Mouse (Mus musculus) right cerebral cortex, postnatal 4 days (tissue): ENCODE data around the gene Urgcp.
A peak's percentile ranks its signal among the peaks of the same experiment; 100 is the strongest.
"Not testable (repeated sequence)": the region's sequence is repeated elsewhere in the genome, so short reads cannot be mapped to it uniquely, and the experiment has no call there.

Experiments used
- DNase-seq: peaks from one replicate; pipeline ENCODE4 v3.0.0-alpha.2; 2022

Urgcp gene

GRCm38 (mm10) chr11:5761820-5762632 is at the start of gene Urgcp:
Gene Urgcp, minus strand, starts transcription at chr11:5762376.
- peak; percentile 95 for DNase-seq

GRCm38 (mm10) chr11:5809487-5809886 is 47.3 kb upstream of the Urgcp start:
- not testable (repeated sequence) for DNase-seq

GRCm38 (mm10) chr11:5807956-5808355 is 45.8 kb upstream of the Urgcp start:
- DNase-seq = no peak

GRCm38 (mm10) chr11:5805711-5806110 is 43.5 kb upstream of the Urgcp start:
- no peak for DNase-seq

GRCm38 (mm10) chr11:5804174-5804573 is 42.0 kb upstream of the Urgcp start:
- no peak for DNase-seq

GRCm38 (mm10) chr11:5803551-5803981 is 41.4 kb upstream of the Urgcp start, which contains the start of gene Pgam2:
Gene Pgam2, minus strand, starts transcription at chr11:5803733.
- no peak for DNase-seq

GRCm38 (mm10) chr11:5802457-5803217 is 40.5 kb upstream of the Urgcp start:
- no peak for DNase-seq

- no peak for DNase-seq
Observed at GRCm38 (mm10) chr11:5802005-5802404, 39.8 kb upstream of the Urgcp start.

GRCm38 (mm10) chr11:5801511-5801910 is 39.3 kb upstream of the Urgcp start:
- no peak for DNase-seq

- no peak for DNase-seq
Observed at GRCm38 (mm10) chr11:5799621-5800490, 37.7 kb upstream of the Urgcp start.

GRCm38 (mm10) chr11:5797928-5798327 is 35.8 kb upstream of the Urgcp start:
- no peak for DNase-seq

- no peak for DNase-seq
Observed at GRCm38 (mm10) chr11:5797371-5797770, 35.2 kb upstream of the Urgcp start.

- DNase-seq = no peak
Observed at GRCm38 (mm10) chr11:5796939-5797338, 34.8 kb upstream of the Urgcp start.

GRCm38 (mm10) chr11:5795706-5796105 is 33.5 kb upstream of the Urgcp start:
- no peak for DNase-seq

- DNase-seq = no peak
Observed at GRCm38 (mm10) chr11:5795290-5795689, 33.1 kb upstream of the Urgcp start.

GRCm38 (mm10) chr11:5790431-5790830 is 28.3 kb upstream of the Urgcp start:
- no peak for DNase-seq

- no peak for DNase-seq
Observed at GRCm38 (mm10) chr11:5789754-5790333, 27.7 kb upstream of the Urgcp start.

GRCm38 (mm10) chr11:5789071-5789753 is 27.0 kb upstream of the Urgcp start:
- DNase-seq = no peak

GRCm38 (mm10) chr11:5788056-5789014 is 26.2 kb upstream of the Urgcp start, which contains the start of gene Dbnl:
Gene Dbnl, plus strand, starts transcription at chr11:5788488.
- DNase-seq = peak; percentile 90

GRCm38 (mm10) chr11:5787671-5788055 is 25.5 kb upstream of the Urgcp start:
- no peak for DNase-seq

- DNase-seq = no peak
Observed at GRCm38 (mm10) chr11:5785732-5786131, 23.6 kb upstream of the Urgcp start.
